Mouse (Mus musculus) liver (tissue): ENCODE measurements around the gene Kcnh3.
A peak's percentile ranks its signal among the peaks of the same experiment; 100 is the strongest.

ENCODE experiments used
- DNase-seq: peaks from one replicate; pipeline ENCODE4 v3.0.0-alpha.2; 2020; ENCODE audit warnings: mixed read lengths

Gene Kcnh3

DNA sequence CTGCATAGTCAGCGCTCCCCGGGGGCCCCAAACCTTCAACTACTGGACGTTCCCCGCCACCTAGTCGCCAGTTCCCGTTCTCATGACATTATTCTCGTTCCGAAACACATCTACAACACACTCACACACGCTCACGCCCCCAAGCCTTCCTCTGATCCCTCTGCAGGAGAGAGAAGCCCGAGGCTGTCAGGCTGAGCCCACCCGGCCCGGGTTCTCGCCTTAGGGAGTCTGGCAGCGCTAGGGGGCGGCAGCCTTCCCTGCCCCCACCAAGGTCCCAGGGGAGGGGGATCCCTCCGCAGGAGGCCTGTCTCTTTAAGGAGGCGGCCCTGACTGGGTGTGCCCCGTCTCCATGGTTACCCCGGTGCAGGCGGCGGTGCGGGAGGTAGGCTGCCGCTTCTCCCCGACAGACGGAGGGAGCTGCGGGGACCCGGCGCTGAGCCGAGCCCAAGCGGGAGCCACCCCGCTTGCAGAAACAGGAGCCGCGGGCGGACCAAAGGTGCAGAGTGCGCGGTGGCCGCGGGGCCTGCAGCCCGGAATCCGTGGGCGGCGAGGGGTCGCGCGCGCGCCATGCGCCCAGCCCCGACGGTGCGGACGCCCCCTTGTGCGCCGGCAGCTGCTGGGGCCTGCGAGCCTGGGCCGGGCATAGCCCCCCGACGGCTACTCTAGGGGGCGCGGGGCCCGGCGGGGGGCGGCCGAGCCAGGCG, at the start of gene Kcnh3:
Gene Kcnh3, plus strand, starts transcription at position 654 of the 704 bp plus-strand sequence.
- DNase-seq = peak; percentile 53

- no peak for DNase-seq
Observed at GRCm38 (mm10) chr15:99179639-99180038, 45.0 kb upstream of the Kcnh3 start.

GRCm38 (mm10) chr15:99184217-99184914, 40.3 kb upstream of the Kcnh3 start:
- DNase-seq = no peak

GRCm38 (mm10) chr15:99194358-99194757, 30.3 kb upstream of the Kcnh3 start:
- DNase-seq = no peak

DNA sequence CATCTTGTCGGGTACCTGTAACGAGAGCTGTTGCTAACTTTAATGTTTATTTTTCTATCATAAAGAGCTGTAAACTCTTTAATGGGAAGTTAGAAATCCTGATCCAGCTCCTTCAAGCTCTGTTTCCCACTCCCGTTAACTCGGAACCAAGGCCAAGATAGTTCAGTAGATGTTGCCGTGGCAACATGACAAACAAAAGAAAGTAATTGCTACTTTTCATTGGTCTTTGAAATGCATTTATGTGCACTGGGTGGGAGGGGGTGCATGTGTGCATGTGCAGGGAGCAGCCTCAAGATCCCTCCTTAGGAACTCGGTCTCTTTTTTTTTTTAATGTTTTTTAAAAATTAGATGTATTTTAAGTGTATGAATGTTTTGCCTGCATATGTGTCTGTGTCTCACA, 29.6 kb upstream of the Kcnh3 start:
- no peak for DNase-seq

GRCm38 (mm10) chr15:99198761-99199160, 25.9 kb upstream of the Kcnh3 start:
- no peak for DNase-seq

- no peak for DNase-seq
Observed at GRCm38 (mm10) chr15:99205959-99206358, 18.7 kb upstream of the Kcnh3 start.

- DNase-seq = no peak
Observed at GRCm38 (mm10) chr15:99213183-99213582, 11.5 kb upstream of the Kcnh3 start.

DNA sequence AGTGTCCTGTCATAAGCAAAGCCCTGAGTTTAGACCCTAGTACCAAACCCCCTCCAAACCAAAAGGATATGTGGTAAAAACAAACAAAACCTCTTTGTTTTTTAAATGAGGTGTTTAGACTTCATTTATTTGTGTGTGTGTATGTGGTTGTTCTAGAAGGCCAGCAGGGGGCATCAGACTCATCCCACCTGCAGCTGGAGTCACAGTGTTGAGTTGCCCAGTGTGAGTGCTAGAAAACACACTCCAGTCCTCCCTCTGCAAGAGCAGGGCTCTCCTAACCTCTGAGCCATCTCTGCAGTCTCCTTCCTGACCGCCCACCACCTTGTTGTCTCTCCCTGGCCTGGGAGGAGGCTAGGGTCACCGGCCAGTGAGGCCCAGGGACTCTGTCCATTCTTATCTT, 9.7 kb upstream of the Kcnh3 start:
- peak; percentile 35 for DNase-seq

GRCm38 (mm10) chr15:99215741-99216463, 8.8 kb upstream of the Kcnh3 start:
- DNase-seq = peak; percentile 77

DNA sequence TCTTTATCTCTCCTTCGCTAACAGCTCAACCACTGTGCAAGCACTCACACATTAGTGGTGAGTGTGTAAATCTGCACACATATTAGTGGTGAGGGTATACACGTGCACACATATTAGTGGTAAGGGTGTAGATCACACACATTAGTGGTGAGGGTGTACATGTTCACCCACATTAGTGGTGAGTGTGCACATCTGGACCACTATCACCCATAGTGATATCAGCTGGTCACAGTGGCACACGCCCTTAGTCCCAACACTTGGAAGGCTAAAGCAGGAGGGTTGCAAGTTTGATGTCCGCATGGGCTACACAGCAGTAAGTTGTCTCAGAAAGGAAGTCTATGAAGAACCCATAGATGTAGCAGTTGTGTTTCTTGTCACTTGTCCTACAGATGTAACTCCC, 7.0 kb upstream of the Kcnh3 start:
- DNase-seq = no peak

DNA sequence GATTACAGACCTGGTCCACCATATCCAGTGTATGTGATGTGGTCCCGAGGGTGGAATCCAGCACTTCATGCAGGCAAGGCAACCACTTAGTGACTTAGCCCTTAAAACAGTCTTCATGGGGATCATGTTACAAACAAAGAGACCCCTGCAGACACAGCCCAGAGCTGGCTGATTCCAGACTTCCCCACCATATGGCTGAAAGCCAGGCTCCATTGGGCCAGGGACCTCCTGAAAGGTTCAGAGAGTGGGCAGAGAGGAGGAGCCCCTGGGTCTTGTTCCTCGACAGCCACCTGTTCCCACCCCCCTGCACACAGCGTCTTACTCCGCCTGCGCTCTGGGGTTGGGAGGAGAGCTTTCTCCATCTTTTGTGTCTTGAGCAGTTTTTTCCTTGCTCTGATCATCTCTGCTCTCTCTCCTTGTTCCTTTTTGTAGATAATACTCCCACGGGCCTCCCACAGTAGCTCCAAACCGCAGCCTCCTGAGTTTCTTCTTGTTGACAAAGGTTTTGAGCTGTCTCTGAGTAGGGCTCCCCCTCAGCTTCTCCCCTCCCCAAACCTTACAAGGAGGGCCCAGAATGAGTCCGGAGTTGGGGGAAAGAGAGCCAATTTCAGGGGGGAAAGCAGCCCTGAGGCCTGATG, 3.2 kb upstream of the Kcnh3 start:
- DNase-seq = no peak

DNA sequence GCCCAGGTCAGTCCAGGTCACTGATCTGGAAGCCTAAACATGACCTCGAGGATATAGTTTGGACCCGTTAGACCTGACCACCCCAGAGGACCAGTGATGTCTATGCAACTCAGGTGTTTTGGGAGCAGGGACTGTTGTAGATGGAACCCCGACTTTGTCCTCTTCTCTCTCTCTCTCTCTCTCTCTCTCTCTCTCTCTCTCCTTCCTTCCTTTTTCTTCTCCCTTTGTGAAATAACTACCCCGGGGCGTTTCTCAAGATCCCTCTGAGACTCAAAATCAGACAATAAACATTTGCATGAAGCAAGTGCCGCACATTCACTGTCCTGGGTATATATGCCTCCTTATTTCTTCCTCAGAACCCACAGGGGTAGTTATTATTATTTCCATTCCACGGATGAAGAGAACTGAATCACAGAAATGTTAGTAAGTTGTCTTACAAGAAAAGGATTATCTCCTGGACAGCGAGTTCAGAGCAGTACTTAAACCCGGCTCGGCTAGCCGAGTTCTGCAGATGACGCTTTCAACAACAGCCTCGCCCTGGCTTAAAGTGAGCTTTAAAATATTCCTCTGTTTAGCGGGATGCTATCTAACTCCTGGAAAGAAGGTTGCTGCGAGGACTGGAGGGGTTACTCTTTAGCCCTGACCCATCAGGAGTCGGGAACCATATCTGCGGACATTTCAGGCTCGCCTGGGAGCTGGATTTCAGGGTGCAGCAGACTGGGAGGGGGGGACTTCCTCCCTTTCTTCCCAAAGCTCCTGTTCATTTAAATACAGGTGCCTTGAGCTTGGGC, 1.7 kb upstream of the Kcnh3 start:
- no peak for DNase-seq

GRCm38 (mm10) chr15:99223585-99224207, 965 bp upstream of the Kcnh3 start:
- DNase-seq = peak; percentile 43

- no peak for DNase-seq
Observed at GRCm38 (mm10) chr15:99225081-99225810, 585 bp downstream of the Kcnh3 start.

- no peak for DNase-seq
Observed at GRCm38 (mm10) chr15:99226090-99226489, 1.4 kb downstream of the Kcnh3 start.

DNA sequence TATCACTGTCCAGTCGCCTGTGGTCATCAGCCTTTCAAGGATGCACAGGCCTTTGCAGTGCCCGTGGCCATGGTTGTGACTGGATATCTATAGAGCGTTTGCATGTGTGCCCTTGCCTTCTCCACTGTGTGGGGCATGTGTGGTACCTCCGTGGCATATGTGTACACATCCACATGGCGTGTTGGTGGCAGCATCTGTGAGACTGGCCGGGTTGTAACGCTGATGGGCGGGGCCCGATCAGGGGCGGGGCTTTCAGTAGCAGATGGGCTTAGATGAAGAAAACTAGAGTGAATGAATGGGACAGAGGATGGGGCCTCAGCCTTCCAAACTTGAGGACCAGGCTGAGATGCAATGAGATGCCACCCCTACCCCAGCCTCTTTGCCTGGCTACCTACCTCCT, 7.3 kb downstream of the Kcnh3 start:
- no peak for DNase-seq

DNA sequence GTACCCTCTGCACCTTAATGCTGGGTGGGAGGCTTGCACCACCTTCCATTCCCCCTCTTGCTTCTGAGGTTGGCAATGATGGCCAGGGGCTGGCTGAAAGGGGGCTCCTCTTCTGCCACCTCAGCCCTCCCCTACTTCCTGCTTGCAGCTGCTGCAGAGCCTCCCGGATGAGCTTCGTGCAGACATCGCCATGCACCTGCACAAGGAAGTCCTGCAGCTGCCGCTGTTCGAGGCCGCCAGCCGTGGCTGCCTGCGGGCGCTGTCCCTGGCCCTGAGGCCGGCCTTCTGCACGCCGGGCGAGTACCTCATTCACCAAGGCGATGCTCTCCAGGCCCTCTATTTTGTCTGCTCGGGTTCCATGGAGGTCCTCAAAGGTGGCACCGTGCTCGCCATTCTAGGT, 9.1 kb downstream of the Kcnh3 start:
- no peak for DNase-seq

DNA sequence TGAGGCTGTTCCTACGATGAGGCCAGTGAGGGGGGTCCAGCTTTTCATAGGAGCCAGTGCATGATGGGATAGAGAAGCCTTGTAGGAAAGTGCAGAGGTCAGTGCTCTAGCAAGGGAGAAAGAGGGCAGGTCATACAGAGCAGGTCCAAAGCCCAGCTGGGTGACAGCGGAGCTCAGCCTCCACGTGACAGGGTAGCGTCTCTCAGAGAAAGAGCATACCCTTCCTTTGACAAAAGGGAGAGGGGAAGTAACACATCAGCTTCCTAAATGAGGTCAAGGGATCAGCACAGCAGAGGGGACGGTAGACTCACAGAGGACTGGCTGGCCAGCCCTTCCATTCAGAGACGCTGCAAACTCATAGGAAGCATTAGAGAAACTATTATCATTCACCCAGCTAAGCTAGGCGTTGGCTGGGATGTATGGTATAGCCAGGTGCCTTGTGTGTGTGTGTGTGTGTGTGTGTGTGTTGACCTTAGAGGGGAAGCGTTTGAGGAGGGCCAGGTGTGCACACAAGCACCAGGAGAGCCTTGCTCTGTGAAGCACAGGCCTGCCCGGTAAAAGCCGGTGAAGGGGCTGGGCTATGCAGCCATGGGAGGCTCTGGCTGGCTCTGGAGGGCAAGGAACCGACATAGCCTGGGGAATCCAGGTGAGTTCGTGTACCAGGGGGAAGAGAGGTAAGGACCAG, 9.8 kb downstream of the Kcnh3 start:
- no peak for DNase-seq

- DNase-seq = no peak
Observed at GRCm38 (mm10) chr15:99238006-99238405, 13.3 kb downstream of the Kcnh3 start.

- DNase-seq = no peak
Observed at GRCm38 (mm10) chr15:99240129-99240528, 15.5 kb downstream of the Kcnh3 start.
